Mouse (Mus musculus): ENCODE measurements around the gene Upb1.

- TF ChIP-seq GATA1 (IDR thresholded peaks at IDR 0.05; ENCODE audit: borderline replicate concordance, low read length) (no peak), CTCF (IDR thresholded peaks at IDR 0.05; ENCODE audit: low read depth, low read length) (no peak), TAL1 (conservative IDR thresholded peaks at IDR 0.05; ENCODE audit: low read depth, low read length) (no peak), POLR2AphosphoS5 (IDR thresholded peaks at IDR 0.05; ENCODE audit: insufficient replicate concordance, low read depth, low read length) (no peak), GATA2 (IDR thresholded peaks at IDR 0.05; ENCODE audit: borderline replicate concordance, low read depth, low read length) (no peak)
These were observed 23.6 kb downstream of the Upb1 start for GRCm38 (mm10) chr10:75424498-75424901.

All from G1E (cell line).